Mouse (Mus musculus): ENCODE measurements around the gene Fxn.
"Not testable (repeated sequence)": the region's sequence is repeated elsewhere in the genome, so short reads cannot be mapped to it uniquely, and the experiment has no call there.

The Fxn gene

DNA sequence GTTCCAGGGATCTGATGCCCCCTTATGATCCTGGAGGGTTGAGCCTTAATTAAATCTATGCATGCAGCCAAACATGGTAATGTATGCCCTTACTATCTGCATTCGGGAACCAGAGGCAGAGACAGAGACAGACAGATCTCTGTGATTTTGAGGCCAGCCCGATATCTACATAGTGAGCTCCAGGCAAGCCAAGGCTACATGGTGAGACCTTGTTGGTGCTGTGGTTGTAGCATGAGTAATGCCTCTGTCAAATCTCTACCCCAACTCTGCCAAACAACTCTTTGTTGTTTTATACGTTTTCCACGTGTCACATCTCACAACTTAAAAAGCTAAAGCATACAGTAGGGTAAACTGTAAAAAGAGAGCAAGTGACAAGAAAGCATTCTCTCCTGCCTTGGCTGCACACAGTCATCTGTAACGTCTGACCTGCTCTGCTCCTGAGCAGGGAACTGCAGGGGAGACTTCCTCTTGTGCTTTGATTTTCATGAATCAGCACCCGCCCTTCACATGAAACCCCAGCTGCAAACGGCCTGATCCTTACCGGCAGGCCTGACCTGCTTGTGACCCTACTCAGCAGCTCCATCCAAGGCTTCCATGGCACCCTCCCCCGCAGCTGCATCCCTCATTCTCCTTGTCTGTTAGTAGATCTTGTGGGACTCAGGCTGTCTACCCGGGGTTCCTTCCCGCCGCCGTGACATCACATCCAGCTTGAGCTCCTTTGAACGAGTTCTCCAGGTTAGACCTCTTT is 38.4 kb downstream of the Fxn start:
- DNase-seq (ENCODE audit: low read depth, low spot score), result no peak

DNA sequence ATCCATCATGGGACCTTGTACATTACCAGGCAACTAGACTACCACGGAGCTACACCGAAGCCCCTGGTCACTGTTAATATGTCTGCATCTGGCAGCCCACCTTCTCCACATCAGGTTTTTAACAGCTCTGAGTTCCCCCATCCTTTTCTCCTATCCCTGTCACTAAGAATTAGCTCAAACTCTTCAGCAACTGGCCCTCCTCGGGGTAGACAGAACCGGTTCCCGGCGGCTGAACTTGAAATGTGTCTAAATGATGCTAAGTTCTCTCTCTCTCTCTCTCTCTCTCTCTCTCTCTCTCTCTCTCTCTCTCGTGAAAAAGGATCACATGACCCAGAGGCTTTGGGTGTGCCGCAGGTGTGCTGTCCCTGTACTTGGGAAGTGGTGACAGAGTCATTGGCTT is 39.1 kb downstream of the Fxn start:
- no peak for DNase-seq (ENCODE audit: low read depth, low spot score)

DNA sequence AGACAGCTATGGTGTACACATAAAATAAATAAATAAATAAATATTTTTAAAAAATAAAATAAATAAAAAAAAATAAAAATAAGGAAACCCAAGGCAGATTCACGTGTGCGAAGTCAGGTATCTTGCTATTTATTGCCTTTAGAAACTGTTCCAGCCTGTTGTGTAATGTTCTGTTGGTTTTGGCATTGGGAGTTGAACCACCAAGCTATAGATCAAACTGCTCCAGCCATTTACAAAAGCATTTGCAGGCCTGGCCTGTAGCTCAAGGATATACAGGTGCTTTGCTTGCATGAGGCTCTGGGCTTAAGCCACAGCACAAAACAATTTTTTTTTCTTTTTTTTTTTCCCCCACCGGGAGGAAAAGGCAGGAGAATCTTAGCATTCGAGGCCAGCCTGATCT is 42.4 kb downstream of the Fxn start:
- no peak for DNase-seq (ENCODE audit: low read depth, low spot score)

DNA sequence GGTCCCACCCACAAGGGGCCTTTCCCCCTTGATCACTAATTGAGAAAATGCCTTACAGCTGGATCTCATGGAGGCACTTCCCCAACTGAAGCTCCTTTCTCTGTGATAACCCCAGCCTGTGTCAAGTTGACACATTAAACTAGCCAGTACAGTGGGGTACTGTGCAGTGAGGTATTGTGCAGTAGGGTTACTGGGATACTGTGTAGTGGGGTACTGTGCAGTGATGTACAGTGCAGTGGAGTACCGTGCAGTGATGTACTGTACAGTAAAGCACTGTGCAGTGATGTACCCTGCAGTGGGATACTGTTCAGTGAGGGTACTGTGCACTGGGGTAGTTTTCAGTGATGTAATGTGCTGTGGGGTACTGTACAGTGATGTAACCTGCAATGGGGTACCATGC is 48.0 kb downstream of the Fxn start:
- not testable (repeated sequence) for DNase-seq (ENCODE audit: low read depth, low spot score)

DNA sequence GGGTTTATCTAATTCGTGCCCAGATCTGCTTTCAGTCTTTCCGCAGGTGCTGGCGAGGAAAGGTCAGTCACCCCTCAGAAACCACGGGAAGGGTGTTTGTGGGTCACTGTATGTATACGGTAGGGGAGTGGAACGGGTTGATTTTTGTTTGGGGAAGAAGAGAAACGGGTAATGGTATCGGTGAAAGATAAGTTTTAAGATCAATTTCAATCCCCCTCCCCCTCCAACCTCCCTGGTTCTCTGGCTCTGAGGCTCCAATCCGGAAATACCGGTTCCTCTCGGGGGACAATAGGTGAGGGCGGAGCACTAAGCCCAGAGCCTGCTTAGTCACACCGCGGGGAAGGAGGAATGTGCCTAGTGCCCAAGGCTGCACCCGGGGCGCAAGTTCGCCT is 55.1 kb downstream of the Fxn start:
- no peak for DNase-seq (ENCODE audit: low read depth, low spot score)

DNA sequence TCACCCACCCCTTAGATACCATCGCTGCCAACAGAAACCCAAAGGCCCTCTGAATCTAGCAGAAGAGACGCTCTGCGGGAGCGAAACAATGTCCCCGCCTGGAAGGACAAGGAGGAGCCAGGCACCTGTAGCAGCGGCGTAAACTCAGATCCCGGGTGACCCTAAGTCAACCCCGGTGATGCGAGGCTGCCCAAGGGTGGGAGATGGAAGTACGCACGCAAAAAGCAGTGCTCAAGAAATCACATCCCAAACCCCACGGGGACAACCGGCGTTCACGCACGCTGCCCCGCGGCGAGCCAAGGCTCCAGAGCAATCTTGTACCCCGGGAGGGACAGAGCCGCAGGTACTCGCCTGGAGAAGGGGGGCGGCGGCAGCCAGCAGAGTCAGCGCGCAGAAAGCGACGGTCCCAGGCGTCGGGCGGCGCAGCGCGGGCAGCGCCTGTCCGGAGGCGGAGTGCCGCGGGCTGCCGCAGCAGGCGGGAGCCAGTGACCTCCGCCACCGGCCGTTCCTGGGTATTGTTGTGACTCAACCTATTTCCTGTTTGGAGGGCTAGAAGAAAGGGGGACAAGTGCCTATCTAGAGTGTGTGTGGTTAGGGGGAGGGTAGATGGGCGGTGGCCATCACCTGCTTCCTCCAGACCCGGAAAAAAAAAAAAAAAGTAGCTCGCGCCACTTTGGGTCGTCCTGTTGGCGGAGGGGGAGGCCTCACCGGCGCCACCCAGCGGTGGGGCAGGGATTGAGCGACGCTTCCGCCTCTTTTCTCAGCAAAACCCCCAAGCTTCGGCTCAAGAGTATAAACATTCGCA is 55.7 kb downstream of the Fxn start, which contains the start of gene Tjp2:
Tjp2 (minus strand) TSS at position 531 of the 805 bp plus-strand sequence.
- DNase-seq (ENCODE audit: low read depth, low spot score), result peak; percentile 38

DNA sequence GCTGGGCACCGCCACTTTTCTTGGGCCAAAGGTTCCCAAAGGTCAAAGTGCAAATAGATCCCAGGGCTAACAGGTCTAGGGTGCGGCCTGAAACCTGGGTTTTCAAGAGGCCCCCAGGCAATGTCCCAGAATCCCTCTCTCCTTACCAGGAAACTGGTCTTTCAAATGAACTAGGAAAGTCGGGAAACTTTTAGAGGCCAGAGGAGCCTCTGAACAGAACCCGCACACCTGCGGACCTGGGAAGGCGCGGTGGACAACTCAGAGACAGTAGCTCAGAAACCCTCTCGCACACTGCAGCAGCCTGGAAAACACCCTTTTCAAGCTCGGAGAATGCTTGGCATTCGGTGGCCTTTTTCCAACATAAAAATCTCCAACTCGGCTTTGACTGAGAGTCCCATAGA is 56.6 kb downstream of the Fxn start:
- DNase-seq (ENCODE audit: low read depth, low spot score), result no peak

DNA sequence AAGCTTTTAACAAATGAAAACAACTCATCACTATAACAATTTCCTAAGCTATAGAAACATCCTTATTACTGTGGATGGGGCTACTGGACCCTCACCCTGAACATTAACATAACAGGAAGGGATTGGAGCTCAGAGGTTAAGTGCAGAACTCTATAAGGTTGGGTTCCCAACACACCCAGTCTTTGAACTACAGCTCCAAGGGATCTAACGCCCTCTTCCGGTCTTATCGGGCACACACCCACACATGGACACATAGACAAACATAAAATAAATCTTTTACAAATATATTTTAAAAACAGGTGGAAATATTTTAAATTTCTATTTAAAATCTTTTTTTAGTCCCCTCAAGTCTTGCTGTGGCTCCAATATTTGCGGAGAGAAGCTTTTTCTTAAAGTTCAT is 59.0 kb downstream of the Fxn start:
- no peak for DNase-seq (ENCODE audit: low read depth, low spot score)

DNA sequence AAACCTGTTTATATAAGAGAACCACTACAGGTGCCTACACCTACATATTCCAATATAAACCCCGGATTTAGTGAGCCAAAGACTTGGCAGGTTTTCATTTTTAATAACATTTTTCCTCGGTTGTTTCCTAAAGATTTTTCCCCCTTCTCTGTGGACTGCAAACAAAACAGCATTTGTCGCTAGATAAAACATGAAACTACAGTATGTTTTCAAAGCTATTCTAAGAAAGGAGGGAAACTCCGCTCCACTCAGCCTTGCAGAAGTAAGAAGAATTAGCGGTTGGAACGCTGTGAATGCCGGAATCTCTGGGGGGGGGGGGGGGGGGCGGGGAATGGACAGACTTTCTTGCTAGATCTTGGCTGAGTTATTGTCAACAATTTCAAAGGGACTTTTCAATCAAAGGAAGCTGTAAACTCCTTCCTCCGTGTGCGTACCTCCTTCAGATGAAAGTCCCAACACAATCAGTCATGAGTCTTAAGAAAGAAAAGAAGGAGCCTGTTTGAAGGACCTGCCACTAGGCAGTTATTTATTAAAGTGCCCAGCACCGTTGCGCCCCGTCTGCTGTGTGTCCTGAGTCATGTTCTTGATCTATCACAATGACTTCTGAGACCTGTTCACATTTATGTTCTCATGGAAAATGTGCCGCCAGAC is 59.5 kb downstream of the Fxn start:
- no peak for DNase-seq (ENCODE audit: low read depth, low spot score)

DNA sequence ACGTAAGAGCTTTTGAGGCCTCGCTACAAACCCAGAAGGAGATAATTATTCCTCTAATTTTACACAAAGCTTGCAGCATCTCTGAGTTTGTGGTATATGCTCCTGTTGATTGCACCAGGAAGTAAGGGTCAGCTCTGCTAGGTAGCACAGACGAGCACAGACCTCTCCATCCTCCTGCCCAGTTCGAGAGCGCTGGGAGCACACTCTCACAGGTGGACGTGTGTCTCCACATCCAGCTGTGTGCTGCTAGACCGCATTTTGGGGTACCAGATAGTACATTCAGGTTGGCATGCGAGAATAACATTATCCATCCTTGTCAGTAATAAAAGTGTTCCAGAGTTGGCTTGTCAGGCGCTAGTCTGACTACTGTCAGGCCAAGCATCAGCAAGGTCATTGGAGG is 61.4 kb downstream of the Fxn start:
- DNase-seq (ENCODE audit: low read depth, low spot score), result no peak

DNA sequence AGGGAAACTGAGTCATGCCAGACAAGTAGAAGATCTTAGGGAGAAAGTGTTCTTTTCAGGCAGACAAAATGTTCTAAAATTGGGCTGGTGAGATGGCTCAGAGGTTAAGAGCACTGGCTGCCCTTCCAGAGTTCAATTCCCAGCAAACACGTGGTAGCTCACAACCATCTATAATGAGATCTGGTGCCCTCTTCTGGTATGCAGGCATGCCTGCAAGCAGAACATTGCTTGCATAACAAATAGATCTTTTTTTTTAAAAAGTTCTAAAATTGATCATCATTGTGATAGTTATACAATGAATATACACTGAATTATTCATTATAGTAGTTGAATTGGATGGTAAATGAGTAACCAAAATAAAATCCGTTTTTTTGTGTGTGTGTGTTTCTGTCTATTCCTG is 62.1 kb downstream of the Fxn start:
- no peak for DNase-seq (ENCODE audit: low read depth, low spot score)

DNA sequence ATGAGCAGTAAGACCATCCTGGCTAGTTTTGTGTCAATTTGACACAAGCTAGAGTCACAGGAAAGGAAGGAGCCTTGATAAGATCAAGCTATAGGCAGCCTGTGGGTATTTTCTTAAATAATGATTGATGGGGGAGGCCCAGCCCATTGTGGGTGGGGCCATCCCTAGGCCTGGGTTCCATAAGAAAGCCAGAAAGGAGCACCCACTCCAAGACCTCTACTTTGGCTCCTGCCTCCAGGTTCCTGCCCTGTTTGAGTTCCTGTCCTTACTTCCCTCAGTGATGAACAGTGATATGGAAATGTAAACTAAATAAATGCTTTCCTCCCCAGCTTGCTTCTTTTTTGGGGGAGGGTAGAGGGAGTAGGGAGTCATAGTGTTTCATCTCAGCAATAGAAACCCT is 62.6 kb downstream of the Fxn start:
- DNase-seq (ENCODE audit: low read depth, low spot score), result no peak

DNA sequence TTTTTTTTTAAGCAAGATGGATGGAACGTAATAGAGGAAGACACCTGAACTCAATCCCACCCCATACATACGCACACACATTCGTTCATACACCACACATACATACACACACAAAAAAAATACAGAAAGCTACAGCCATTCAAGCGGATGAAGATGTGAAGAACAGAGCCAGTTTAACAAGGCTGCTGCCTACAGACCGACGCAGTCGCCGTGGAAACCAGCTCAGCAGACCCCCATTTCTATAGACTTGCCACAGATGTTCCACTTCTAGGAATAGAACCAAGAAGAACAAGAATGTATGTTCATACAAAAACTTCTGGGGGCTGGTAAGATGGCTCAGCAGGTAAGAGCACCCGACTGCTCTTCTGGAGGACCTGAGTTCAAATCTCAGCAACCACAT is 63.6 kb downstream of the Fxn start:
- no peak for DNase-seq (ENCODE audit: low read depth, low spot score)

DNA sequence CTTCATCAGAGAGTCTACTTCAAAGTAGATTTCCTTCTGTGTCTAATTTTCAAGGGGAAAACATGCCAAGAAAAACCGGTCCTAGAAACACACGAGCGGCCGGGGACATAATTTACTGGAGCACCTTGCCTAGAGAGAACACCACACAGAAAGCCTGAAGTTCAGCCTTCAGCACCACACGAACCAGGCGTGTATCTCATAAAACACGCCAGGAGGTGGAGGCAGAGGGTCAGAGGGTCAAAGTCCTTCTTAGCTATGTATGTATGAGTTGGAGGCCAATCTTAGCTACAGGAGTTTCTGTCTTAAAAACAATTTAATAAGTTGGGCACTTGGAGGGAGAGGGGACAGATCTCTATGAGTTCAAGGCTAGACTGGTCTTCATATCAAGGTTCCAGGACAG is 65.5 kb downstream of the Fxn start:
- no peak for DNase-seq (ENCODE audit: low read depth, low spot score)

DNA sequence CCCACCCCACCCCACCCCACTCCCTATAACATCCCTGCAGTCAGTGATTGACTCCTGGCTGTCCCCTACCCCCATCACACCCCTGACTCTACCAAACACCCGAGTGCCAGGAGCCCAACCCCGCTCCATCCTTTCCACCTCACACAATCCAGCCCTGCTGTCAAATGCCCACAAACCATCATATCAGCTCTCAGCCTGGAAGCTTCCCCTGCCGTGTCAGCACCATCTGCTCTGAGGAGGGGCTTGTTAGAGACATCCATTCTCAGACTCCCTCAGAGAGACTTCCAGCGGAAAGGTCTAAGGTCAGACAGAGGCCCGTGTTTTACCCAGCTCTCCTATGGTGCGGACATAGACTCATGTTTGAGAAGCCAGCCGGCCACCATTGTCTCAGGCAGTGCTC is 67.1 kb downstream of the Fxn start:
- no peak for DNase-seq (ENCODE audit: low read depth, low spot score)

DNA sequence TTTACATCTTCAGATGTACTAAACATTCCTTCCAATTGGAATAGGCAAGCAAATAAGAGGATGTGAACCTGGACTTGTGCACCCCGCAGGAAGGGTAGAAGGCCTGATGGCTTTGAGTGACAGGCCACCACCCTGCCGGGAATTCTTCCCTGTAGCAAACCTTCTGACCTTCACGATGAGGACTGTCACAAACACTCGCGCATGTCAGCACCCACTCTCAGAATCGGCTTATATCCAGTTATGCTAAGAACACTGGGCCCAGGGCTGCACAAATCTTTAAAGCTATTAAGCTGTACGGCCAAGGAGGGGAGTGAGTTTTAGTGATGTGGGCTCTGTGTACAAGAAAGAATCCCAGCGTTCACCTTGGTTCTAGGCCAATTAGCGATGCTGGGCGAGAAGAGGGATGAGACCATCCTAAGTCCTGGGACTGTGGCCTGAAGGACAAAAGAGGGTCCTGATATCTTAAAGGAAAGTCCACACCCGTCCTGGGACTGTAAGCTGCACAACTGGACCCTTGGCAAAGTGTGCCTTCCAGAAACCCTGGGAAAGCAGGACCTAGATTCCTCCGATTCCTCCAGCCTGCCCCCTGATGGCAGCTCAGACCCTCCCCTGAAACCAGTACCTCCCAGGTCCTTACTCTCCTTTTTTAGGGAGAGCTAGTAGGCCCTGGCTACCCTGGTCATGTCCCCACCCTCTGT is 67.7 kb downstream of the Fxn start:
- no peak for DNase-seq (ENCODE audit: low read depth, low spot score)

Measured in skeletal muscle tissue, adult 2 months (tissue).